Mouse (Mus musculus) midbrain, postnatal 0 days (tissue): ENCODE measurements at regions not wholly inside any gene's neighbourhood (a gene's known extent, or its start where the extent isn't known, plus 50 kb on each side); places are given as distances from the start of the nearest gene placed in this dataset.

ENCODE experiments used
- ATAC-seq: fragments of 200-750 bp; cut with Nextera tagmentation; 2 replicates; pipeline ENCODE4 v1.8.0; 2017; ENCODE audit warnings: moderate number of reproducible peaks, mild to moderate bottlenecking, moderate TSS enrichment, moderate library complexity; ENCODE audit not compliant: low FRiP score
- DNase-seq: peaks from one replicate; pipeline ENCODE4 v3.0.0-alpha.2; 2015; ENCODE audit warnings: low spot score
- H3K27ac ChIP-seq: fragments of 300-500 bp; sonication (generic); 2 replicates; pipeline ENCODE4 v1.5.1; 2014; ENCODE audit warnings: low read depth, mild to moderate bottlenecking, low read length, mixed read lengths
- H3K27me3 ChIP-seq: fragments of 300-500 bp; sonication (generic); 2 replicates; pipeline ENCODE4 v1.6.1; 2014; ENCODE audit warnings: low read length, control low read depth, mixed read lengths; ENCODE audit not compliant: insufficient read depth
- H3K36me3 ChIP-seq: fragments of 300-500 bp; sonication (generic); 2 replicates; pipeline ENCODE4 v1.6.1; 2014; ENCODE audit warnings: low read length, control low read depth, mixed read lengths; ENCODE audit not compliant: insufficient read depth
- H3K4me1 ChIP-seq: fragments of 300-500 bp; sonication (generic); 2 replicates; pipeline ENCODE4 v1.6.1; 2014; ENCODE audit warnings: mild to moderate bottlenecking, control low read depth, antibody characterized with exemption, low read length, mixed read lengths; ENCODE audit not compliant: insufficient read depth
- H3K4me2 ChIP-seq: fragments of 300-500 bp; sonication (generic); 2 replicates; pipeline ENCODE4 v1.6.1; 2014; ENCODE audit warnings: low read depth, mild to moderate bottlenecking, low read length, mixed read lengths; ENCODE audit not compliant: poor library complexity, severe bottlenecking
- H3K4me3 ChIP-seq: fragments of 300-500 bp; sonication (generic); 2 replicates; pipeline ENCODE4 v1.5.1; 2014; ENCODE audit warnings: low read depth, mild to moderate bottlenecking, low read length, moderate library complexity
- H3K9ac ChIP-seq: fragments of 300-500 bp; sonication (generic); replicated peaks from 2 replicates; pipeline ENCODE4 v1.6.1; 2014; ENCODE audit warnings: mild to moderate bottlenecking, low read length, moderate library complexity, mixed read lengths; ENCODE audit not compliant: poor library complexity, severe bottlenecking
- H3K9me3 ChIP-seq: fragments of 300-500 bp; sonication (generic); 2 replicates; pipeline ENCODE4 v1.6.1; 2016; ENCODE audit warnings: low read length, control low read depth
- CTCF ChIP-seq: IDR thresholded peaks from 2 replicates; pipeline ENCODE4 v1.5.1; 2016; ENCODE audit warnings: antibody characterized with exemption, mild to moderate bottlenecking
- WGBS: fragments of 180-500 bp; shearing (Covaris S2); extraction: QIAGEN DNeasy Blood & Tissue Kit; methylation state at CpG from one replicate; pipeline ENCODE4 v1.1.7; 2014; 5-methylcytosine and 5-hydroxymethylcytosine counted together

GRCm38 (mm10) chr1:60657511-60657910, 59.1 kb upstream of the Cd28 start:
- H3K9ac ChIP-seq = no peak overlapping the region
- H3K9me3 ChIP-seq = no peaks in the 10 kb centered on the region
- H3K36me3 ChIP-seq = no peaks in the 10 kb centered on the region
- H3K4me2 ChIP-seq = no peak overlapping the region
- 85% methylated on average over 6 of the region's 6 CpGs for WGBS
- no peak overlapping the region for H3K4me3 ChIP-seq
- TF ChIP-seq CTCF = no peak
- no peak for DNase-seq
- H3K27me3 ChIP-seq = no peaks in the 10 kb centered on the region
- no peak for ATAC-seq
- H3K4me1 ChIP-seq = no peaks in the 10 kb centered on the region
- no peak overlapping the region for H3K27ac ChIP-seq

GRCm38 (mm10) chr1:60656976-60657375, 59.6 kb upstream of the Cd28 start:
- Histone ChIP-seq H3K9ac (no peak overlapping the region), H3K4me3 (no peak overlapping the region), H3K4me1 (no peaks in the 10 kb centered on the region), H3K9me3 (no peaks in the 10 kb centered on the region), H3K4me2 (no peak overlapping the region), H3K27me3 (no peaks in the 10 kb centered on the region), H3K27ac (no peak overlapping the region), H3K36me3 (no peaks in the 10 kb centered on the region)
- WGBS = 85% methylated on average over 4 of the region's 4 CpGs
- TF ChIP-seq CTCF = no peak
- DNase-seq (no peak), ATAC-seq (no peak)

- 88% methylated on average over 6 of the region's 6 CpGs for WGBS
- no peak for ATAC-seq
- no peak for DNase-seq
- Histone ChIP-seq H3K27ac (no peak overlapping the region), H3K9me3 (no peaks in the 10 kb centered on the region), H3K4me1 (no peaks in the 10 kb centered on the region), H3K27me3 (no peaks in the 10 kb centered on the region), H3K36me3 (no peaks in the 10 kb centered on the region), H3K4me3 (no peak overlapping the region), H3K4me2 (no peak overlapping the region), H3K9ac (no peak overlapping the region)
- TF ChIP-seq CTCF = no peak
Measured at GRCm38 (mm10) chr1:60655691-60656595, 60.7 kb upstream of the Cd28 start.

GRCm38 (mm10) chr1:60655206-60655605, 61.4 kb upstream of the Cd28 start:
- H3K9me3 ChIP-seq = no peaks in the 10 kb centered on the region
- no peak for ATAC-seq
- H3K4me1 ChIP-seq = no peaks in the 10 kb centered on the region
- no peak overlapping the region for H3K4me3 ChIP-seq
- WGBS = 46% methylated on average over 2 of the region's 2 CpGs
- DNase-seq = no peak
- TF ChIP-seq CTCF = no peak
- H3K27me3 ChIP-seq = no peaks in the 10 kb centered on the region
- no peak overlapping the region for H3K9ac ChIP-seq
- H3K4me2 ChIP-seq = no peak overlapping the region
- no peak overlapping the region for H3K27ac ChIP-seq
- no peaks in the 10 kb centered on the region for H3K36me3 ChIP-seq

- H3K4me1 ChIP-seq = no peaks in the 10 kb centered on the region
- DNase-seq (no peak), ATAC-seq (no peak)
- H3K4me3 ChIP-seq = no peak overlapping the region
- H3K9me3 ChIP-seq = no peaks in the 10 kb centered on the region
- H3K9ac ChIP-seq = no peak overlapping the region
- H3K27me3 ChIP-seq = no peaks in the 10 kb centered on the region
- H3K27ac ChIP-seq = no peak overlapping the region
- 78% methylated on average over 4 of the region's 4 CpGs for WGBS
- no peaks in the 10 kb centered on the region for H3K36me3 ChIP-seq
- TF ChIP-seq CTCF = no peak
- H3K4me2 ChIP-seq = no peak overlapping the region
Measured at GRCm38 (mm10) chr1:60652570-60653011, 64.0 kb upstream of the Cd28 start.

GRCm38 (mm10) chr1:60650158-60650557, 66.4 kb upstream of the Cd28 start:
- Histone ChIP-seq H3K36me3 (no peaks in the 10 kb centered on the region), H3K4me2 (no peak overlapping the region), H3K9me3 (no peaks in the 10 kb centered on the region), H3K27ac (no peak overlapping the region), H3K27me3 (no peaks in the 10 kb centered on the region), H3K4me3 (no peak overlapping the region), H3K9ac (no peak overlapping the region), H3K4me1 (no peaks in the 10 kb centered on the region)
- DNase-seq = no peak
- 79% methylated on average over 3 of the region's 3 CpGs for whole genome bisulfite sequencing
- no peak for TF ChIP-seq CTCF
- no peak for ATAC-seq
